Mouse (Mus musculus): ENCODE measurements around the gene Arap1.

GRCm38 (mm10) chr7:101367901-101368852, 20.3 kb downstream of the Arap1 start:
- no peak for TF ChIP-seq MAX (IDR thresholded peaks at IDR 0.05; ENCODE audit: low read depth)
- TF ChIP-seq POLR2A (IDR thresholded peaks at IDR 0.05; ENCODE audit: insufficient read length, low read depth): no peak
- no peak for TF ChIP-seq E2F4 (IDR thresholded peaks at IDR 0.05; ENCODE audit: insufficient read depth)
